In the genomic region with DNA sequence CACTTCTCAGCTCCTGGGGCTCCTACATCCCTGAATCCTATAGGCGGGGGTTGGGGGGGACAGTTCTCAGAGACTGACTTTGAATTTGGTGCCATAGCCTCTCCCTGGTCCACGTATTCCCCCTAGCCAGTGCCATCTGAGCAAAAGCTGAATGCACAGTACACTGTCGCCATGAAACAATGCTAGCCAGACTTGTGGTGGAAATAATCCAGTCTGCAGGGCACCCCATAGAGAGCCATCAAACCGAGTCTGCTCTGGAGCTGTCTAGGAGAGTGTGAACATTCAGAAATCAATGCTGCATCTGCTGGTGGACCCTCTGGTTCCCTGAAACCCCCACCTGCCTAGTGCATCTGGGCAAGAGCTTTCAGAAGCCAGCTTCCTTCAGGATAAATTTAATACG, we compare ENCODE assay signal across 16 mouse cellular contexts. TPM values are rescaled to one million over a fixed set of nuclear protein-coding genes. Genes with fewer than 3 reads are reported as not detected.
A peak's percentile ranks its signal among the peaks of the same experiment; 100 is the strongest.
DNase-seq lines count a peak whose midpoint lies in the region; ATAC-seq and TF ChIP-seq lines count a peak whose summit lies in the region.
"Had no signal": no experiment of that assay in that cellular context is flagged by ENCODE, and none has a peak within 500 bp of the region (broad histone marks: within the 10 kb centered on the region; RNA-seq: fewer than 3 reads in every experiment).

No protein-coding gene starts in this region.

- H3K9ac ChIP-seq in forebrain, embryonic 13.5 days, result peak overlapping the region; percentile 57
- H3K9ac ChIP-seq in forebrain, embryonic 11.5 days (ENCODE audit: low read length), result no peak overlapping the region
- peak overlapping the region; percentile 45 for H3K9ac ChIP-seq in forebrain, embryonic 14.5 days (ENCODE audit: low read length)
- H3K9ac ChIP-seq in midbrain, postnatal 0 days (replicated peaks; ENCODE audit: low read length, poor library complexity, severe bottlenecking), result peak overlapping the region; percentile 81

- no peak for TF ChIP-seq CTCF in brain, embryonic 14.5 days (IDR thresholded peaks at IDR 0.05; ENCODE audit: borderline replicate concordance, extremely low read depth, insufficient read depth, insufficient read length)
- TF ChIP-seq CTCF in midbrain, postnatal 0 days (IDR thresholded peaks at IDR 0.05), result no peak

- peak overlapping the region; percentile 71 for H3K4me2 ChIP-seq in forebrain, embryonic 13.5 days
- H3K4me2 ChIP-seq in forebrain, embryonic 11.5 days (ENCODE audit: low read depth, low read length, severe bottlenecking), result no peak overlapping the region; the same call in 1 of the 2 replicates
- peak overlapping the region; percentile 76 for H3K4me2 ChIP-seq in forebrain, embryonic 14.5 days (ENCODE audit: low read length)
- peak overlapping the region; percentile 77 for H3K4me2 ChIP-seq in midbrain, postnatal 0 days (ENCODE audit: low read depth, low read length, poor library complexity, severe bottlenecking)

- H3K36me3 ChIP-seq in forebrain, embryonic 13.5 days (ENCODE audit: poor library complexity, severe bottlenecking), result no peaks in the 10 kb centered on the region
- H3K36me3 ChIP-seq in forebrain, embryonic 11.5 days (ENCODE audit: control insufficient read depth, insufficient read depth, low read length), result no peaks in the 10 kb centered on the region
- no peaks in the 10 kb centered on the region for H3K36me3 ChIP-seq in forebrain, embryonic 14.5 days (ENCODE audit: control insufficient read depth, insufficient read depth, low read length)
- 0 out of 2 replicates have a peak, but pooled peaks cover 3% of the 10 kb centered on the region for H3K36me3 ChIP-seq in midbrain, postnatal 0 days (ENCODE audit: insufficient read depth, low read length)

- H3K27ac ChIP-seq in forebrain, embryonic 13.5 days, result peak overlapping the region; percentile 65
- H3K27ac ChIP-seq in forebrain, embryonic 11.5 days (ENCODE audit: low read depth, low read length), result no peak overlapping the region
- H3K27ac ChIP-seq in forebrain, embryonic 14.5 days (ENCODE audit: low read depth, low read length), result peak overlapping the region; percentile 68; the same call in 1 of the 2 replicates
- H3K27ac ChIP-seq in midbrain, postnatal 0 days (ENCODE audit: low read depth, low read length), result peak overlapping the region; percentile 86

- ATAC-seq in forebrain, embryonic 13.5 days, result peak; percentile 31; the same call in 1 of the 2 replicates
- ATAC-seq in forebrain, embryonic 11.5 days (replicated peaks; ENCODE audit: low FRiP score), result no peak
- peak; percentile 18; the same call in 1 of the 2 replicates for ATAC-seq in forebrain, embryonic 14.5 days
- ATAC-seq in midbrain, postnatal 0 days (ENCODE audit: low FRiP score), result peak; percentile 53; the same call in 1 of the 2 replicates

- H3K4me1 ChIP-seq in forebrain, embryonic 13.5 days, result peaks cover 68% of the 10 kb centered on the region
- H3K4me1 ChIP-seq in forebrain, embryonic 11.5 days (replicated peaks; ENCODE audit: control insufficient read depth, insufficient read depth, low read length), result no peaks in the 10 kb centered on the region; the same call in 1 of the 2 replicates
- H3K4me1 ChIP-seq in forebrain, embryonic 14.5 days (ENCODE audit: control insufficient read depth, insufficient read depth, low read length), result peaks cover 28% of the 10 kb centered on the region
- H3K4me1 ChIP-seq in midbrain, postnatal 0 days (ENCODE audit: insufficient read depth, low read length), result peaks cover 13% of the 10 kb centered on the region; the same call in 1 of the 2 replicates

- peaks cover 39% of the 10 kb centered on the region for H3K27me3 ChIP-seq in forebrain, embryonic 13.5 days
- H3K27me3 ChIP-seq in forebrain, embryonic 11.5 days (ENCODE audit: control insufficient read depth, insufficient read depth, low read length), result peaks cover 34% of the 10 kb centered on the region
- H3K27me3 ChIP-seq in forebrain, embryonic 14.5 days (replicated peaks; ENCODE audit: control insufficient read depth, insufficient read depth, low read length), result 0 out of 2 replicates have a peak, but pooled peaks cover 2% of the 10 kb centered on the region
- no peaks in the 10 kb centered on the region for H3K27me3 ChIP-seq in midbrain, postnatal 0 days (ENCODE audit: insufficient read depth, low read length)

- TF ChIP-seq POLR2A in brain, embryonic 14.5 days (IDR thresholded peaks at IDR 0.05; ENCODE audit: borderline replicate concordance, extremely low read depth, insufficient read depth, insufficient read length, poor library complexity, severe bottlenecking), result no peak

- no peaks in the 10 kb centered on the region for H3K9me3 ChIP-seq in forebrain, embryonic 13.5 days (replicated peaks)
- no peaks in the 10 kb centered on the region for H3K9me3 ChIP-seq in forebrain, embryonic 11.5 days (ENCODE audit: control insufficient read depth, low read length)
- H3K9me3 ChIP-seq in forebrain, embryonic 14.5 days (replicated peaks; ENCODE audit: control insufficient read depth, low read length), result no peaks in the 10 kb centered on the region
- no peaks in the 10 kb centered on the region for H3K9me3 ChIP-seq in midbrain, postnatal 0 days (ENCODE audit: low read length)

- H3K4me3 ChIP-seq in forebrain, embryonic 13.5 days, result peak overlapping the region; percentile 48
- H3K4me3 ChIP-seq in forebrain, embryonic 11.5 days (ENCODE audit: low read depth, low read length), result no peak overlapping the region
- peak overlapping the region; percentile 49 for H3K4me3 ChIP-seq in forebrain, embryonic 14.5 days (ENCODE audit: low read depth, low read length)
- peak overlapping the region; percentile 58 for H3K4me3 ChIP-seq in midbrain, postnatal 0 days (ENCODE audit: low read depth, low read length)

- no peak for DNase-seq in forebrain, embryonic 11.5 days (ENCODE audit: low spot score)
- peak; percentile 73 for DNase-seq in brain, embryonic 14.5 days (ENCODE audit: low read depth)
- peak; percentile 49 for DNase-seq in forebrain, embryonic 14.5 days (ENCODE audit: low spot score)
- peak; percentile 65 for DNase-seq in midbrain, postnatal 0 days (ENCODE audit: low spot score)
- DNase-seq in thymus, postnatal 10 days (ENCODE audit: low spot score in 2 of 2), result no peak
- DNase-seq in kidney, postnatal 10 days, result no peak
- DNase-seq in heart, adult 8-10 months (ENCODE audit: low spot score), result no peak
- DNase-seq: adrenal gland, adult 2 months; gastrocnemius, postnatal 14 days; kidney, adult 9 months; lung, postnatal 10 days; right cerebral cortex, postnatal 14 days had no signal

- WGBS in forebrain, embryonic 13.5 days, result 35% methylated on average over 5 of the region's 5 CpGs
- 41% methylated on average over 5 of the region's 5 CpGs for WGBS in forebrain, embryonic 11.5 days
- 27% methylated on average over 5 of the region's 5 CpGs for WGBS in forebrain, embryonic 14.5 days
- 17% methylated on average over 5 of the region's 5 CpGs for WGBS in midbrain, postnatal 0 days

RNA-seq across cellular contexts. Expression of a gene that starts 9.7 kb away (rescaled TPM):
- polyA plus RNA-seq in forebrain, embryonic 13.5 days (2015; fragmentation: Nextera tagmentation; extraction: Ambion mirVana), result 116 and 131 TPM in 2 replicates
- 18.7 and 22.3 TPM in 2 replicates for polyA plus RNA-seq in forebrain, embryonic 11.5 days (2014; fragmentation: Nextera tagmentation; extraction: Ambion mirVana)
- polyA plus RNA-seq in brain, embryonic 14.5 days (2012; rRNA removed), result 47.0 and 86.4 TPM in 2 replicates
- 96.6 and 161 TPM in 2 replicates for polyA plus RNA-seq in forebrain, embryonic 14.5 days (2014; fragmentation: Nextera tagmentation; extraction: Ambion mirVana)
- total RNA-seq in midbrain, postnatal 0 days (2014; rRNA removed), result 104 and 130 TPM in 2 replicates
- 208 and 223 TPM in 2 replicates for polyA plus RNA-seq in midbrain, postnatal 0 days (2015; fragmentation: Nextera tagmentation; extraction: Ambion mirVana)
- total RNA-seq in heart, adult 8-10 months (2022), result under 1 TPM in 1 of 4 experiments, not detected in 3; 0.06 TPM
- total RNA-seq: common myeloid progenitor, adult 5-6 weeks; gastrocnemius, postnatal 14 days; liver, adult 2 months; MEL had no signal
- polyA plus RNA-seq: liver, adult 2 months had no signal

Comparison
In these comparisons a context has a peak if more than half of its experiments do, and no peak if none do; other contexts are left out.
1. DNase-seq: peak in brain, embryonic 14.5 days (single experiment), forebrain, embryonic 14.5 days (single experiment) and midbrain, postnatal 0 days (single experiment); none in forebrain, embryonic 11.5 days (single experiment), thymus, postnatal 10 days (0 of 2), kidney, postnatal 10 days (single experiment) and heart, adult 8-10 months (single experiment).